Mouse (Mus musculus) MEL (cell line): Measurements from ENCODE around the gene Dop1a. TPM values are rescaled to one million over a fixed set of nuclear protein-coding genes. Genes with fewer than 3 reads are reported as not detected.

Experiments used
- DNase-seq: peaks from one replicate; pipeline ENCODE4 v3.0.0; 2011; ENCODE audit warnings: low read depth, low spot score
- H3K27ac ChIP-seq: 2 replicates; pipeline ENCODE4 v1.5.1; 2012; ENCODE audit warnings: low read depth, mild to moderate bottlenecking, control low read depth, low read length, moderate library complexity; ENCODE audit not compliant: control insufficient read depth
- H3K27me3 ChIP-seq, 2 experiments: fragments of 150-350 bp in 1 of 2; sonication (generic) in 1 of 2; 2 replicates each; pipeline ENCODE4 v1.6.1; 2012; ENCODE audit warnings: low read length in 2 of 2, mild to moderate bottlenecking in 2 of 2, improper control_type of control experiment in 1 of 2, moderate library complexity in 1 of 2; ENCODE audit not compliant: insufficient read depth in 2 of 2, control insufficient read depth in 1 of 2
- H3K36me3 ChIP-seq, 2 experiments: 2 replicates each; pipeline ENCODE4 v1.6.1; 2012 to 2014; ENCODE audit warnings: low read length in 2 of 2, improper control_type of control experiment in 1 of 2, inconsistent platforms in 1 of 2, mild to moderate bottlenecking in 1 of 2; ENCODE audit not compliant: insufficient read depth in 2 of 2, control insufficient read depth in 1 of 2
- H3K4me1 ChIP-seq, 2 experiments: fragments of 150-350 bp in 1 of 2; sonication (generic) in 1 of 2; 2 replicates each; pipeline ENCODE4 v1.6.1; 2012; ENCODE audit warnings: low read length in 2 of 2, improper control_type of control experiment in 1 of 2, mild to moderate bottlenecking in 1 of 2; ENCODE audit not compliant: insufficient read depth in 2 of 2, control insufficient read depth in 1 of 2
- H3K4me3 ChIP-seq, 2 experiments: fragments of 150-350 bp in 1 of 2; sonication (generic) in 1 of 2; 2 replicates each; pipeline ENCODE4 v1.5.1; 2012; ENCODE audit warnings: low read depth in 2 of 2, low read length in 2 of 2, mild to moderate bottlenecking in 2 of 2, moderate library complexity in 2 of 2, control low read depth in 1 of 2, improper control_type of control experiment in 1 of 2; ENCODE audit not compliant: control insufficient read depth in 1 of 2, insufficient read depth in 1 of 2
- H3K79me2 ChIP-seq: 2 replicates; pipeline ENCODE4 v1.6.1; 2012; ENCODE audit warnings: mild to moderate bottlenecking, low read length, moderate library complexity; ENCODE audit not compliant: control insufficient read depth, poor library complexity, insufficient read depth
- H3K9ac ChIP-seq: 2 replicates; pipeline ENCODE4 v1.6.1; 2012; ENCODE audit warnings: low read depth, mild to moderate bottlenecking, control low read depth, low read length, moderate library complexity; ENCODE audit not compliant: control insufficient read depth, poor library complexity, severe bottlenecking
- H3K9me3 ChIP-seq: fragments of 150-350 bp; sonication (generic); replicated peaks from 2 replicates; pipeline ENCODE4 v1.6.1; 2012; ENCODE audit warnings: mild to moderate bottlenecking, low read length, improper control_type of control experiment, moderate library complexity; ENCODE audit not compliant: insufficient read depth
- E2F4 ChIP-seq: IDR thresholded peaks from 2 replicates; pipeline ENCODE4 v1.6.1; 2011; ENCODE audit warnings: low read depth, low read length, improper control_type of control experiment, borderline replicate concordance
- ELF1 ChIP-seq: IDR thresholded peaks from 2 replicates; pipeline ENCODE4 v1.6.1; 2014; ENCODE audit warnings: low read depth, mild to moderate bottlenecking, inconsistent platforms, low read length, improper control_type of control experiment, moderate library complexity
- EP300 ChIP-seq, 2 experiments: IDR thresholded peaks; 2 replicates each; pipeline ENCODE4 v1.6.1; 2011; ENCODE audit warnings: improper control_type of control experiment in 2 of 2, low read length in 2 of 2, low read depth in 1 of 2, mild to moderate bottlenecking in 1 of 2
- HCFC1 ChIP-seq: IDR thresholded peaks from 2 replicates; pipeline ENCODE4 v1.6.1; 2012; ENCODE audit warnings: low read depth, mild to moderate bottlenecking, inconsistent platforms, low read length, improper control_type of control experiment, moderate library complexity
- JUND ChIP-seq: IDR thresholded peaks from 2 replicates; pipeline ENCODE4 v1.6.1; 2011; ENCODE audit warnings: low read depth, mild to moderate bottlenecking, improper control_type of control experiment, low read length
- KAT2A ChIP-seq: conservative IDR thresholded peaks from 2 replicates; pipeline ENCODE4 v1.6.1; 2012; ENCODE audit warnings: low read depth, low read length, improper control_type of control experiment, inconsistent platforms
- MAX ChIP-seq: IDR thresholded peaks from 2 replicates; pipeline ENCODE4 v1.6.1; 2011; ENCODE audit warnings: low read length, improper control_type of control experiment
- MAZ ChIP-seq: IDR thresholded peaks from 2 replicates; pipeline ENCODE4 v1.6.1; 2012; ENCODE audit warnings: low read depth, mild to moderate bottlenecking, inconsistent platforms, low read length, improper control_type of control experiment
- MXI1 ChIP-seq: IDR thresholded peaks from 2 replicates; pipeline ENCODE4 v1.6.1; 2011; ENCODE audit warnings: mild to moderate bottlenecking, low read depth, low read length, improper control_type of control experiment
- POLR2A ChIP-seq, 2 experiments: IDR thresholded peaks; 2 replicates each; pipeline ENCODE4 v1.6.1; 2011 to 2012; ENCODE audit warnings: low read length in 2 of 2, mild to moderate bottlenecking in 2 of 2, control low read depth in 1 of 2, improper control_type of control experiment in 1 of 2, low read depth in 1 of 2, moderate library complexity in 1 of 2; ENCODE audit not compliant: control insufficient read depth in 1 of 2, insufficient read depth in 1 of 2, poor library complexity in 1 of 2
- RAD21 ChIP-seq: IDR thresholded peaks from 2 replicates; pipeline ENCODE4 v1.6.1; 2011; ENCODE audit warnings: mild to moderate bottlenecking, low read depth, low read length, improper control_type of control experiment
- SMC3 ChIP-seq: IDR thresholded peaks from 2 replicates; pipeline ENCODE4 v1.6.1; 2011; ENCODE audit warnings: low read depth, low read length, improper control_type of control experiment
- TAL1 ChIP-seq: IDR thresholded peaks from 2 replicates; pipeline ENCODE4 v1.6.1; 2012; ENCODE audit warnings: mild to moderate bottlenecking, inconsistent platforms, low read length, moderate library complexity, mixed read lengths
- TBP ChIP-seq: IDR thresholded peaks from 2 replicates; pipeline ENCODE4 v1.8.0; 2011; ENCODE audit warnings: low read depth, low read length, improper control_type of control experiment
- TCF12 ChIP-seq: IDR thresholded peaks from 2 replicates; pipeline ENCODE4 v1.6.1; 2014; ENCODE audit warnings: low read depth, mild to moderate bottlenecking, inconsistent platforms, low read length, improper control_type of control experiment, moderate library complexity
- USF1 ChIP-seq: IDR thresholded peaks from 2 replicates; pipeline ENCODE4 v1.6.1; 2014; ENCODE audit warnings: low read depth, mild to moderate bottlenecking, inconsistent platforms, low read length, improper control_type of control experiment, moderate library complexity
- ZKSCAN1 ChIP-seq: IDR thresholded peaks from 2 replicates; pipeline ENCODE4 v1.6.1; 2012; ENCODE audit warnings: low read depth, mild to moderate bottlenecking, inconsistent platforms, low read length, improper control_type of control experiment, moderate library complexity
- ZMIZ1 ChIP-seq: IDR thresholded peaks from 2 replicates; pipeline ENCODE4 v1.6.1; 2012; ENCODE audit warnings: low read depth, mild to moderate bottlenecking, inconsistent platforms, low read length, improper control_type of control experiment, moderate library complexity
- ZNF384 ChIP-seq: IDR thresholded peaks from 2 replicates; pipeline ENCODE4 v1.6.1; 2012; ENCODE audit warnings: low read depth, mild to moderate bottlenecking, inconsistent platforms, low read length, improper control_type of control experiment
- polyA plus RNA-seq, 2 experiments: library from polyadenylated mRNA; stranded (reverse) in 1 of 2; unstranded in 1 of 2; fragments of >175 nt in 1 of 2; fragments of >200 nt in 1 of 2; gene quantifications; 2 replicates each; pipeline versions ENCODE4 v1.2.1 to v1.2.4; 2012; ENCODE audit warnings: low replicate concordance in 2 of 2, low read depth in 1 of 2; ENCODE audit not compliant: insufficient read length in 2 of 2, insufficient read depth in 1 of 2, missing spikeins in 1 of 2
- total RNA-seq: library from RNA; depleted of rRNA; stranded (reverse); fragments of 300-350 nt; gene quantifications from 2 replicates; pipeline ENCODE4 v1.2.3, GENCODE M21; 2012

The Dop1a gene
- total and polyA plus RNA-seq, 3 experiments: 15.0 to 16.8 TPM; not detected in 1

DNA sequence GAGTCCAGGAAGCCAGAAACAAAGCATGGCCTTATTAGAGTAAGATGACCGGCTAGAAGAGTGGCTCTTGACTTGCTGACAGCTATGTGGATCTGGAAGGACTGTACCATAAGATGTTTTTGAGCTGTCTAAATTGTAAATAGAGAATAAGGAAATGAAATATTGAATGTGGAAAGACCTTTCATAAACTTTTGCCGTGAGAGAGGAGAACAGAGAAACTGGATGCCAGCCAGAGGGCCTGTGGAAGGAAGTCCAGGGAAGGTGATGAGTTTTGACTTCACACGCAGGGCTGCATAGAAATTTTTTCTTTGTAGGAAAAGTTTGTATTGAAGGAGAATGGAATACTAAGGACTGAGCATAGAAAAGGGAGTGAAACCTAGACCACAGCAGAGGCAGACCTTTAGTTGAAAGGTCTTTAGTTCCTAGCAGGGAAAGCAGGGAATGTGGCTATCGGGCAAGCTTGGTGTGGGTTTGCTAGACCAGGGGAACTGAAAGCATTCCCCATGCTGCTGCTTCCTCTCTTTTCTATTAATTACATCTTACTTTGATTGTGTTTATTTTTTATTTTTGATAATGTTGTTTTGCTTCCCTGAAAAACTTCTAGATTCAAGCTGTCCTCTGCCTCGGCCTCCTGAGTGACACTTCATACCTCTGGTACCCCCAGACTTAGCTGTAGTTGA, 11.6 kb downstream of the Dop1a start:
- Histone ChIP-seq H3K9ac (no peak overlapping the region), H3K79me2 (peaks cover 11% of the 10 kb centered on the region), H3K9me3 (no peaks in the 10 kb centered on the region), H3K27ac (no peak overlapping the region), H3K4me3 (no peak overlapping the region)
- no peak for DNase-seq
- TF ChIP-seq TCF12 (no peak), TAL1 (no peak), ZKSCAN1 (no peak), ZMIZ1 (no peak), MAZ (no peak), HCFC1 (no peak), EP300 (IDR thresholded peaks at IDR 0.05; ENCODE audit: low read depth in 1 of 2, low read length in 2 of 2) (no peak), MAX (no peak), POLR2A (IDR thresholded peaks at IDR 0.05; ENCODE audit: control insufficient read depth in 1 of 2, insufficient read depth in 1 of 2, low read depth in 1 of 2, low read length in 2 of 2, poor library complexity in 1 of 2) (no peak), ZNF384 (no peak)
- TF ChIP-seq, all 39 proteins: peak for 0
- peaks cover 0 to 28% of the 10 kb centered on the region in 2 experiments; a peak in 3 of 4 replicates for H3K36me3 ChIP-seq
- peaks cover 10 to 15% of the 10 kb centered on the region in 2 experiments for H3K4me1 ChIP-seq
- no peaks in the 10 kb centered on the region for H3K27me3 ChIP-seq

DNA sequence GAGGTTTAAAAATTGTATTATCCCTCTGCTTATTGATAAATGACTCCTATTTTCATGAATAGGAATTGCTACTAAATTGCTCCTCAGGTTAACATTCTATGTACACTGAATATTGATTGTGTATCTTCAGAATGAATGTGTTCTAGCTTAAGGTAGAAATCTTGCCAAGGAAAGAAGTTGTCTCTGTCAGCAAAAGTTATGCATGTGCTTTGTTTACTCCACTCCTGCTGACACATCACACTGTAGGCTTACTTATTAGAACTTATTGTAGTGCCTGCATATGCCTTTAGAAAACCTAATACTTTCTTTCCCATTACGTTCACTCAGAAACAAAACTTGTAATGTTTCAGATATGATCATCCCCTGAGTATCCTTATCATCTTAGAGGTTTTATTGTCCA, 15.3 kb downstream of the Dop1a start:
- H3K27ac ChIP-seq: no peak overlapping the region
- peaks cover 8% of the 10 kb centered on the region for H3K79me2 ChIP-seq
- H3K36me3 ChIP-seq: peaks cover 0 to 28% of the 10 kb centered on the region in 2 experiments; a peak in 2 of 4 replicates
- H3K9me3 ChIP-seq: no peaks in the 10 kb centered on the region
- no peak overlapping the region for H3K4me3 ChIP-seq
- H3K4me1 ChIP-seq: peaks cover 6 to 9% of the 10 kb centered on the region in 2 experiments; a peak in 3 of 4 replicates
- TF ChIP-seq TBP (no peak), ELF1 (no peak), MXI1 (no peak), USF1 (no peak), E2F4 (no peak), SMC3 (no peak), RAD21 (no peak), KAT2A (no peak), JUND (no peak)
- no peak overlapping the region for H3K9ac ChIP-seq
- DNase-seq: no peak
- H3K27me3 ChIP-seq: no peaks in the 10 kb centered on the region
